Mouse (Mus musculus) stomach, postnatal 0 days (tissue): Measurements from ENCODE around the gene Gria2. TPM values are rescaled to one million over a fixed set of nuclear protein-coding genes. Genes with fewer than 3 reads are reported as not detected.

Experiments
- ATAC-seq: fragments of 200-750 bp; cut with Nextera tagmentation; 2 replicates; pipeline ENCODE4 v1.8.0; 2017; ENCODE audit not compliant: low FRiP score, low TSS enrichment
- DNase-seq: peaks from one replicate; pipeline ENCODE4 v3.0.0-alpha.2; 2016; ENCODE audit warnings: low spot score
- H3K27ac ChIP-seq: fragments of 300-500 bp; sonication (generic); replicated peaks from 2 replicates; pipeline ENCODE4 v1.5.1; 2014; ENCODE audit warnings: mild to moderate bottlenecking, control low read depth
- H3K27me3 ChIP-seq: fragments of 300-500 bp; sonication (generic); 2 replicates; pipeline ENCODE4 v1.6.1; 2014; ENCODE audit warnings: low read length; ENCODE audit not compliant: control insufficient read depth, insufficient read depth
- H3K36me3 ChIP-seq: fragments of 300-500 bp; sonication (generic); 2 replicates; pipeline ENCODE4 v1.6.1; 2014; ENCODE audit warnings: low read length, mixed read lengths; ENCODE audit not compliant: control insufficient read depth, insufficient read depth
- H3K4me1 ChIP-seq: fragments of 300-500 bp; sonication (generic); replicated peaks from 2 replicates; pipeline ENCODE4 v1.6.1; 2014; ENCODE audit warnings: antibody characterized with exemption; ENCODE audit not compliant: control insufficient read depth, insufficient read depth
- H3K4me2 ChIP-seq: fragments of 300-500 bp; sonication (generic); replicated peaks from 2 replicates; pipeline ENCODE4 v1.6.1; 2014; ENCODE audit warnings: low read depth, mild to moderate bottlenecking, control low read depth, moderate library complexity
- H3K4me3 ChIP-seq: fragments of 300-500 bp; sonication (generic); 2 replicates; pipeline ENCODE4 v1.5.1; 2014; ENCODE audit warnings: low read depth, low read length, control low read depth
- H3K9ac ChIP-seq: fragments of 300-500 bp; sonication (generic); 2 replicates; pipeline ENCODE4 v1.6.1; 2014; ENCODE audit warnings: mild to moderate bottlenecking, low read length, control low read depth, mixed read lengths
- H3K9me3 ChIP-seq: fragments of 300-500 bp; sonication (generic); 2 replicates; pipeline ENCODE4 v1.6.1; 2016; ENCODE audit warnings: low read length; ENCODE audit not compliant: control insufficient read depth
- CTCF ChIP-seq: IDR thresholded peaks from 2 replicates; pipeline ENCODE4 v1.5.1; 2016; ENCODE audit warnings: antibody characterized with exemption, low read depth, mild to moderate bottlenecking, moderate library complexity
- EP300 ChIP-seq: optimal IDR thresholded peaks from 2 replicates; pipeline ENCODE3; 2016; ENCODE audit warnings: antibody characterized with exemption
- WGBS: fragments of 180-500 bp; shearing (Covaris S2); extraction: QIAGEN DNeasy Blood & Tissue Kit; methylation state at CpG from one replicate; pipeline ENCODE4 v1.1.7; 2014; 5-methylcytosine and 5-hydroxymethylcytosine counted together
- microRNA-seq: library from miRNA; unstranded; fragments of <30 nt; microRNA quantifications from one replicate; pipeline ENCODE4, GENCODE M21; 2016
- polyA plus RNA-seq: library from polyadenylated mRNA; unstranded; fragments of >200 nt; fragmentation: Nextera tagmentation; extraction: Ambion mirVana; gene quantifications from 2 replicates; pipeline ENCODE4 v1.2.1, GENCODE M21; 2015

Gene Gria2
- polyA plus RNA-seq, 1 experiment from 2014 or later = 0.96 TPM

GRCm38 (mm10) chr3:80663293-80663692, 139.3 kb downstream of the Gria2 start:
- no peaks in the 10 kb centered on the region for H3K4me1 ChIP-seq
- H3K27me3 ChIP-seq = no peaks in the 10 kb centered on the region
- H3K4me2 ChIP-seq = no peak overlapping the region
- no peaks in the 10 kb centered on the region for H3K9me3 ChIP-seq
- no peak overlapping the region for H3K9ac ChIP-seq
- TF ChIP-seq CTCF (no peak), EP300 (no peak)
- WGBS = 52% methylated on average over 2 of the region's 2 CpGs
- ATAC-seq (no peak), DNase-seq (no peak)
- H3K27ac ChIP-seq = no peak overlapping the region
- H3K36me3 ChIP-seq = no peaks in the 10 kb centered on the region
- H3K4me3 ChIP-seq = no peak overlapping the region

GRCm38 (mm10) chr3:80661838-80662237, 140.8 kb downstream of the Gria2 start:
- no peaks in the 10 kb centered on the region for H3K9me3 ChIP-seq
- WGBS = 54% methylated on average over 3 of the region's 3 CpGs
- ATAC-seq = no peak

GRCm38 (mm10) chr3:80652213-80652612, 150.4 kb downstream of the Gria2 start:
- no peak overlapping the region for H3K4me3 ChIP-seq
- H3K36me3 ChIP-seq = no peaks in the 10 kb centered on the region
- TF ChIP-seq CTCF (no peak), EP300 (no peak)
- DNase-seq (no peak), ATAC-seq (no peak)
- no peaks in the 10 kb centered on the region for H3K4me1 ChIP-seq
- H3K4me2 ChIP-seq = no peak overlapping the region
- H3K27ac ChIP-seq = no peak overlapping the region
- WGBS = 74% methylated on average over 5 of the region's 5 CpGs
- no peaks in the 10 kb centered on the region for H3K27me3 ChIP-seq
- H3K9ac ChIP-seq = no peak overlapping the region
- H3K9me3 ChIP-seq = no peaks in the 10 kb centered on the region

More at GRCm38 (mm10) chr3:80661838-80662237, 140.8 kb downstream of the Gria2 start:
- Histone ChIP-seq H3K4me3 (no peak overlapping the region), H3K36me3 (no peaks in the 10 kb centered on the region), H3K27me3 (no peaks in the 10 kb centered on the region), H3K27ac (no peak overlapping the region), H3K9ac (no peak overlapping the region), H3K4me1 (no peaks in the 10 kb centered on the region), H3K4me2 (no peak overlapping the region)
- DNase-seq = no peak
- TF ChIP-seq EP300 (no peak), CTCF (no peak)

Small RNA genes lying within 50 kb of the gene (microRNA-seq; reads per million reads assigned to microRNA genes)
- not detected for gene Gm25749

Other genes with a start within 250 kb of the Gria2 start
- gene Glrb, start 110.8 kb upstream of the Gria2 start, polyA plus RNA-seq = 0.92 and 1.2 TPM in 2 replicates
- gene Pdgfc, start 233.6 kb upstream of the Gria2 start, polyA plus RNA-seq = 7.4 and 7.9 TPM in 2 replicates